Mouse (Mus musculus) intestine, embryonic 16.5 days (tissue): ENCODE data around the gene Cdkal1. TPM values are rescaled to one million over a fixed set of nuclear protein-coding genes. Genes with fewer than 3 reads are reported as not detected.

ENCODE experiments used
- ATAC-seq: fragments of 200-750 bp; cut with Nextera tagmentation; 2 replicates; pipeline ENCODE4 v1.8.0; 2017; ENCODE audit warnings: moderate TSS enrichment, moderate library complexity
- H3K27ac ChIP-seq: fragments of 300-500 bp; sonication (generic); 2 replicates; pipeline ENCODE4 v1.5.1; 2014; ENCODE audit warnings: mild to moderate bottlenecking, low read length
- H3K27me3 ChIP-seq: fragments of 300-500 bp; sonication (generic); replicated peaks from 2 replicates; pipeline ENCODE4 v1.6.1; 2014; ENCODE audit warnings: low read length, control low read depth, mixed read lengths; ENCODE audit not compliant: control insufficient read depth, insufficient read depth
- H3K36me3 ChIP-seq: fragments of 300-500 bp; sonication (generic); 2 replicates; pipeline ENCODE4 v1.6.1; 2014; ENCODE audit warnings: low read length, control low read depth; ENCODE audit not compliant: control insufficient read depth, insufficient read depth
- H3K4me1 ChIP-seq: fragments of 300-500 bp; sonication (generic); 2 replicates; pipeline ENCODE4 v1.6.1; 2014; ENCODE audit warnings: low read length, control low read depth, mixed read lengths; ENCODE audit not compliant: control insufficient read depth, insufficient read depth
- H3K4me2 ChIP-seq: fragments of 300-500 bp; sonication (generic); 2 replicates; pipeline ENCODE4 v1.6.1; 2014; ENCODE audit warnings: low read depth, low read length, control low read depth
- H3K4me3 ChIP-seq: fragments of 300-500 bp; sonication (generic); 2 replicates; pipeline ENCODE4 v1.5.1; 2014; ENCODE audit warnings: mild to moderate bottlenecking, low read length
- H3K9ac ChIP-seq: fragments of 300-500 bp; sonication (generic); 2 replicates; pipeline ENCODE4 v1.6.1; 2014; ENCODE audit warnings: low read depth, low read length
- H3K9me3 ChIP-seq: fragments of 300-500 bp; sonication (generic); 2 replicates; pipeline ENCODE4 v1.6.1; 2016; ENCODE audit warnings: low read length, control low read depth; ENCODE audit not compliant: control insufficient read depth
- WGBS: fragments of 180-500 bp; shearing (Covaris S2); extraction: QIAGEN DNeasy Blood & Tissue Kit; methylation state at CpG from one replicate; pipeline ENCODE4 v1.1.7; 2014; 5-methylcytosine and 5-hydroxymethylcytosine counted together
- polyA plus RNA-seq: library from polyadenylated mRNA; unstranded; fragments of >200 nt; fragmentation: Nextera tagmentation; extraction: Ambion mirVana; gene quantifications from 2 replicates; pipeline ENCODE4 v1.2.1, GENCODE M21; 2015

Cdkal1 gene
- polyA plus RNA-seq, 1 experiment from 2014 or later = 25.0 TPM

GRCm38 (mm10) chr13:29838409-29839047, 16.9 kb downstream of the Cdkal1 start:
- ATAC-seq = no peak; the same call in 1 of the 2 replicates
- H3K9me3 ChIP-seq = no peaks in the 10 kb centered on the region
- H3K4me3 ChIP-seq = no peak overlapping the region
- H3K4me2 ChIP-seq = no peak overlapping the region
- no peak overlapping the region for H3K27ac ChIP-seq
- H3K9ac ChIP-seq = no peak overlapping the region
- H3K27me3 ChIP-seq = no peaks in the 10 kb centered on the region
- no peaks in the 10 kb centered on the region for H3K36me3 ChIP-seq
- WGBS = 50% methylated on average over 5 of the region's 5 CpGs
- no peaks in the 10 kb centered on the region for H3K4me1 ChIP-seq

GRCm38 (mm10) chr13:29835170-29835569, 20.3 kb downstream of the Cdkal1 start:
- Histone ChIP-seq H3K27me3 (no peaks in the 10 kb centered on the region), H3K36me3 (no peaks in the 10 kb centered on the region), H3K4me2 (no peak overlapping the region), H3K4me1 (no peaks in the 10 kb centered on the region), H3K9ac (no peak overlapping the region), H3K4me3 (no peak overlapping the region), H3K9me3 (no peaks in the 10 kb centered on the region), H3K27ac (no peak overlapping the region)
- peak; percentile 26; the same call in 1 of the 2 replicates for ATAC-seq
- 32% methylated on average over 4 of the region's 4 CpGs for WGBS

- Histone ChIP-seq H3K4me3 (no peak overlapping the region), H3K27me3 (no peaks in the 10 kb centered on the region), H3K4me1 (no peaks in the 10 kb centered on the region), H3K27ac (no peak overlapping the region), H3K9ac (no peak overlapping the region), H3K4me2 (no peak overlapping the region), H3K9me3 (no peaks in the 10 kb centered on the region), H3K36me3 (no peaks in the 10 kb centered on the region)
- 72% methylated on average over 8 of the region's 8 CpGs for WGBS
- no peak for ATAC-seq
Observed at GRCm38 (mm10) chr13:29833751-29834150, 21.7 kb downstream of the Cdkal1 start.

- H3K9ac ChIP-seq = no peak overlapping the region
- no peaks in the 10 kb centered on the region for H3K4me1 ChIP-seq
- 78% methylated on average over 4 of the region's 4 CpGs for WGBS
- H3K9me3 ChIP-seq = no peaks in the 10 kb centered on the region
- no peaks in the 10 kb centered on the region for H3K36me3 ChIP-seq
- no peak overlapping the region for H3K4me2 ChIP-seq
- H3K4me3 ChIP-seq = no peak overlapping the region
- H3K27ac ChIP-seq = no peak overlapping the region
- ATAC-seq = no peak
- H3K27me3 ChIP-seq = no peaks in the 10 kb centered on the region
Observed at GRCm38 (mm10) chr13:29831126-29831525, 24.3 kb downstream of the Cdkal1 start.

GRCm38 (mm10) chr13:29828032-29828431, 27.4 kb downstream of the Cdkal1 start:
- ATAC-seq = no peak
- H3K4me2 ChIP-seq = no peak overlapping the region

GRCm38 (mm10) chr13:29826469-29826868, 29.0 kb downstream of the Cdkal1 start:
- WGBS = 40% methylated on average over 2 of the region's 2 CpGs
- Histone ChIP-seq H3K4me1 (peaks cover 2% of the 10 kb centered on the region; the same call in 1 of the 2 replicates), H3K4me3 (no peak overlapping the region), H3K4me2 (no peak overlapping the region), H3K9ac (no peak overlapping the region), H3K36me3 (no peaks in the 10 kb centered on the region), H3K9me3 (no peaks in the 10 kb centered on the region), H3K27ac (no peak overlapping the region), H3K27me3 (no peaks in the 10 kb centered on the region)
- peak; percentile 24; the same call in 1 of the 2 replicates for ATAC-seq

More at GRCm38 (mm10) chr13:29828032-29828431, 27.4 kb downstream of the Cdkal1 start:
- Histone ChIP-seq H3K4me3 (no peak overlapping the region), H3K9me3 (no peaks in the 10 kb centered on the region), H3K4me1 (peaks cover 2% of the 10 kb centered on the region; the same call in 1 of the 2 replicates), H3K36me3 (no peaks in the 10 kb centered on the region), H3K27ac (no peak overlapping the region), H3K9ac (no peak overlapping the region), H3K27me3 (no peaks in the 10 kb centered on the region)
- 61% methylated on average over 1 of the region's 1 CpGs for WGBS

- Histone ChIP-seq H3K4me2 (no peak overlapping the region), H3K9ac (no peak overlapping the region), H3K36me3 (no peaks in the 10 kb centered on the region), H3K27ac (no peak overlapping the region), H3K9me3 (no peaks in the 10 kb centered on the region), H3K27me3 (no peaks in the 10 kb centered on the region), H3K4me3 (no peak overlapping the region), H3K4me1 (peaks cover 2% of the 10 kb centered on the region; the same call in 1 of the 2 replicates)
- ATAC-seq = 0 out of 2 replicates have a peak, but pooled peaks have one; percentile 27
Observed at GRCm38 (mm10) chr13:29826041-29826440, 29.4 kb downstream of the Cdkal1 start.

- 65% methylated on average over 4 of the region's 4 CpGs for WGBS
- Histone ChIP-seq H3K4me2 (no peak overlapping the region), H3K4me3 (no peak overlapping the region), H3K27me3 (no peaks in the 10 kb centered on the region), H3K9ac (no peak overlapping the region), H3K27ac (no peak overlapping the region), H3K36me3 (no peaks in the 10 kb centered on the region), H3K9me3 (no peaks in the 10 kb centered on the region), H3K4me1 (peaks cover 2% of the 10 kb centered on the region; the same call in 1 of the 2 replicates)
- ATAC-seq = no peak
Observed at GRCm38 (mm10) chr13:29824797-29825196, 30.7 kb downstream of the Cdkal1 start.

- 59% methylated on average over 8 of the region's 8 CpGs for WGBS
- Histone ChIP-seq H3K9ac (no peak overlapping the region), H3K9me3 (no peaks in the 10 kb centered on the region), H3K27me3 (no peaks in the 10 kb centered on the region), H3K4me3 (no peak overlapping the region), H3K4me1 (peaks cover 2% of the 10 kb centered on the region; the same call in 1 of the 2 replicates), H3K36me3 (no peaks in the 10 kb centered on the region), H3K4me2 (no peak overlapping the region), H3K27ac (0 out of 2 replicates have a peak overlapping the region, but pooled peaks have one; percentile 7)
- ATAC-seq = 0 out of 2 replicates have a peak, but pooled peaks have one; percentile 15
Observed at GRCm38 (mm10) chr13:29824326-29824725, 31.1 kb downstream of the Cdkal1 start.
